Comparison of ENCODE assay signal across 8 mouse cellular contexts in genomic region chr11:23770510-23770759, GRCm38 (mm10). TPM values are rescaled to one million over a fixed set of nuclear protein-coding genes. Genes with fewer than 3 reads are reported as not detected.
DNase-seq lines count a peak whose midpoint lies in the region; ATAC-seq and TF ChIP-seq lines count a peak whose summit lies in the region.

No protein-coding gene starts in this region.

- H3K4me1 ChIP-seq in heart, embryonic 11.5 days (ENCODE audit: control insufficient read depth, insufficient read depth, low read length), result no peaks in the 10 kb centered on the region
- H3K4me1 ChIP-seq in ES-Bruce4 (ENCODE audit: control insufficient read depth, insufficient read depth, low read length), result no peaks in the 10 kb centered on the region
- H3K4me1 ChIP-seq in forebrain, embryonic 14.5 days (ENCODE audit: control insufficient read depth, insufficient read depth, low read length), result 0 out of 2 replicates have a peak, but pooled peaks cover 3% of the 10 kb centered on the region
- peaks cover 2% of the 10 kb centered on the region for H3K4me1 ChIP-seq in liver, embryonic 16.5 days (ENCODE audit: control insufficient read depth, low read depth, low read length)

- TF ChIP-seq EP300 in ES-Bruce4 (IDR thresholded peaks at IDR 0.05; ENCODE audit: insufficient read depth, low read depth, low read length), result no peak

- ATAC-seq in heart, embryonic 11.5 days (replicated peaks; ENCODE audit: insufficient number of reproducible peaks, low FRiP score, low TSS enrichment), result no peak
- no peak for ATAC-seq in forebrain, embryonic 14.5 days
- no peak for ATAC-seq in liver, embryonic 16.5 days (ENCODE audit: low read depth)

- no peak for DNase-seq in heart, adult 9 months (ENCODE audit: low spot score in 2 of 2)
- DNase-seq in forebrain, embryonic 14.5 days (ENCODE audit: low spot score), result no peak
- DNase-seq in ovary, postnatal 36 days (ENCODE audit: low spot score), result no peak
- DNase-seq in left cerebral cortex, adult 9 months (ENCODE audit: low spot score in 2 of 2), result no peak
- no peak for DNase-seq in cerebellum, postnatal 10 days

- H3K36me3 ChIP-seq in heart, embryonic 11.5 days (ENCODE audit: control insufficient read depth, insufficient read depth, low read length), result no peaks in the 10 kb centered on the region
- H3K36me3 ChIP-seq in ES-Bruce4 (ENCODE audit: control insufficient read depth, insufficient read depth, low read length, poor library complexity, severe bottlenecking), result no peaks in the 10 kb centered on the region
- H3K36me3 ChIP-seq in forebrain, embryonic 14.5 days (ENCODE audit: control insufficient read depth, insufficient read depth, low read length), result no peaks in the 10 kb centered on the region
- no peaks in the 10 kb centered on the region for H3K36me3 ChIP-seq in liver, embryonic 16.5 days (ENCODE audit: control insufficient read depth, insufficient read depth)

- no peak for TF ChIP-seq POLR2A in ES-Bruce4 (IDR thresholded peaks at IDR 0.05; ENCODE audit: insufficient read depth, low read length)

- no peak for TF ChIP-seq CTCF in ES-Bruce4 (IDR thresholded peaks at IDR 0.05; ENCODE audit: low read depth, low read length)

- peak overlapping the region; percentile 92 for H3K27ac ChIP-seq in heart, embryonic 11.5 days (ENCODE audit: low read depth, low read length)
- no peak overlapping the region for H3K27ac ChIP-seq in ES-Bruce4 (ENCODE audit: insufficient read depth, low read length)
- peak overlapping the region; percentile 81 for H3K27ac ChIP-seq in forebrain, embryonic 14.5 days (ENCODE audit: low read depth, low read length)
- peak overlapping the region; percentile 86 for H3K27ac ChIP-seq in liver, embryonic 16.5 days (ENCODE audit: low read length)

- peak overlapping the region; percentile 59 for H3K4me3 ChIP-seq in heart, embryonic 11.5 days (ENCODE audit: low read depth, low read length)
- H3K4me3 ChIP-seq in ES-Bruce4 (ENCODE audit: low read depth, low read length), result peak overlapping the region; percentile 54
- H3K4me3 ChIP-seq in forebrain, embryonic 14.5 days (ENCODE audit: low read depth, low read length), result peak overlapping the region; percentile 77
- peak overlapping the region; percentile 69 for H3K4me3 ChIP-seq in liver, embryonic 16.5 days (ENCODE audit: low read depth, low read length)

- peak overlapping the region; percentile 77 for H3K9ac ChIP-seq in heart, embryonic 11.5 days (ENCODE audit: low read depth, low read length)
- H3K9ac ChIP-seq in ES-Bruce4 (ENCODE audit: low read depth, poor library complexity, severe bottlenecking), result peak overlapping the region; percentile 86
- peak overlapping the region; percentile 78 for H3K9ac ChIP-seq in forebrain, embryonic 14.5 days (ENCODE audit: low read length)
- peak overlapping the region; percentile 68 for H3K9ac ChIP-seq in liver, embryonic 16.5 days (ENCODE audit: low read depth, low read length)

- H3K4me2 ChIP-seq in heart, embryonic 11.5 days, result peak overlapping the region; percentile 71
- H3K4me2 ChIP-seq in forebrain, embryonic 14.5 days (ENCODE audit: low read length), result peak overlapping the region; percentile 85
- H3K4me2 ChIP-seq in liver, embryonic 16.5 days (ENCODE audit: low read depth, low read length), result peak overlapping the region; percentile 81

- H3K27me3 ChIP-seq in heart, embryonic 11.5 days (ENCODE audit: control insufficient read depth, insufficient read depth, low read length), result no peaks in the 10 kb centered on the region
- peaks cover 5% of the 10 kb centered on the region; the same call in 1 of the 2 replicates for H3K27me3 ChIP-seq in ES-Bruce4 (ENCODE audit: control insufficient read depth, insufficient read depth, low read length, poor library complexity, severe bottlenecking)
- H3K27me3 ChIP-seq in forebrain, embryonic 14.5 days (replicated peaks; ENCODE audit: control insufficient read depth, insufficient read depth, low read length), result peaks cover 4% of the 10 kb centered on the region; the same call in 1 of the 2 replicates
- peaks cover 25% of the 10 kb centered on the region for H3K27me3 ChIP-seq in liver, embryonic 16.5 days (ENCODE audit: control insufficient read depth, insufficient read depth, low read depth, low read length)

- H3K9me3 ChIP-seq in heart, embryonic 11.5 days (replicated peaks; ENCODE audit: control insufficient read depth, low read length), result 0 out of 2 replicates have a peak, but pooled peaks cover 3% of the 10 kb centered on the region
- no peaks in the 10 kb centered on the region; the same call in 1 of the 2 replicates for H3K9me3 ChIP-seq in ES-Bruce4 (replicated peaks; ENCODE audit: control insufficient read depth, insufficient read depth, low read length, poor library complexity, severe bottlenecking)
- H3K9me3 ChIP-seq in forebrain, embryonic 14.5 days (replicated peaks; ENCODE audit: control insufficient read depth, low read length), result no peaks in the 10 kb centered on the region
- no peaks in the 10 kb centered on the region for H3K9me3 ChIP-seq in liver, embryonic 16.5 days (replicated peaks; ENCODE audit: control insufficient read depth, low read length)

- WGBS in heart, embryonic 11.5 days (ENCODE audit: insufficient replicate concordance), result 1% methylated on average over 24 of the region's 24 CpGs
- 0% methylated on average over 24 of the region's 24 CpGs for WGBS in forebrain, embryonic 14.5 days
- under 1% methylated on average over 24 of the region's 24 CpGs for WGBS in liver, embryonic 16.5 days (ENCODE audit: insufficient replicate concordance)

RNA-seq across cellular contexts. Expression of gene Rel, which starts 0.3 kb away (rescaled TPM):
- 1.9 and 2.5 TPM in 2 replicates for polyA plus RNA-seq in heart, embryonic 11.5 days (2014; fragmentation: Nextera tagmentation; extraction: Ambion mirVana)
- polyA plus RNA-seq in ES-Bruce4 (2011; ENCODE audit: insufficient read depth, insufficient read length, low read depth, missing spikeins), result 2.3 and 2.6 TPM in 2 replicates
- 0.30 and 0.37 TPM in 2 replicates for polyA plus RNA-seq in forebrain, embryonic 14.5 days (2014; fragmentation: Nextera tagmentation; extraction: Ambion mirVana)
- 0.54 and 0.68 TPM in 2 replicates for polyA plus RNA-seq in liver, embryonic 16.5 days (2015; fragmentation: Nextera tagmentation; extraction: Ambion mirVana)
